Mouse (Mus musculus) CH12.LX (cell line): ENCODE data around the gene Pnpla2.

Experiments
- CTCF ChIP-seq, 2 experiments: IDR thresholded peaks in 1 of 2; conservative IDR thresholded peaks in 1 of 2; 2 replicates each; pipeline ENCODE4 v1.5.1; 2011 to 2012; ENCODE audit warnings: low read depth in 2 of 2, low read length in 2 of 2, improper control_type of control experiment in 1 of 2, inconsistent platforms in 1 of 2, mild to moderate bottlenecking in 1 of 2, moderate library complexity in 1 of 2
- MAFK ChIP-seq: IDR thresholded peaks from 2 replicates; pipeline ENCODE4 v1.6.1; 2011; ENCODE audit warnings: low read length, improper control_type of control experiment; ENCODE audit not compliant: insufficient replicate concordance
- POLR2A ChIP-seq: IDR thresholded peaks from 2 replicates; pipeline ENCODE4 v1.6.1; 2011; ENCODE audit warnings: low read depth, mild to moderate bottlenecking, improper control_type of control experiment, low read length
- ZNF384 ChIP-seq: IDR thresholded peaks from 2 replicates; pipeline ENCODE4 v1.6.1; 2012; ENCODE audit warnings: low read depth, low read length, improper control_type of control experiment, inconsistent platforms

DNA sequence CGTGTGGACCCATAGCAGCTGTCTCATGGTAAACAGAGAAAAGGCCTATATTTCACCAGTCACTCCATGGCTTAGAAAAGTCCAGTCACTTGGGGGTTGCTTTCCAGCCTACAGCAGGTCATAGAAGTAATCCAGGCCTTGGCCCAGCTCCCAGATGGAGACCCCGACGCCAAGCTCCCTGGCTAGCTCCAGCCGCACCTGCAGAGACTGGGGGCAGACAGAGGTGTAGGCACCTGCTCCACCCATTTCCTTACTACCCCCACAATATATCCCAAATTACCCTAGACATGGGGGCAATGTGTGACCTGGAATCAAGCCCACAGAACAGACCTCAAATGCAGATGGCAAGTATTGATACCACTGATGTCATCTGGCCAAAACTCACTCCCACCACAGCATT, 40.9 kb downstream of the Pnpla2 start:
- TF ChIP-seq MAFK (no peak), POLR2A (no peak), CTCF (conservative IDR thresholded peaks at IDR 0.05 in 1 of 2, IDR thresholded peaks at IDR 0.05 in 1 of 2; ENCODE audit: low read depth in 2 of 2, low read length in 2 of 2) (no peak), ZNF384 (no peak)
